ENCODE assay signal across 8 mouse cellular contexts in the genomic region with DNA sequence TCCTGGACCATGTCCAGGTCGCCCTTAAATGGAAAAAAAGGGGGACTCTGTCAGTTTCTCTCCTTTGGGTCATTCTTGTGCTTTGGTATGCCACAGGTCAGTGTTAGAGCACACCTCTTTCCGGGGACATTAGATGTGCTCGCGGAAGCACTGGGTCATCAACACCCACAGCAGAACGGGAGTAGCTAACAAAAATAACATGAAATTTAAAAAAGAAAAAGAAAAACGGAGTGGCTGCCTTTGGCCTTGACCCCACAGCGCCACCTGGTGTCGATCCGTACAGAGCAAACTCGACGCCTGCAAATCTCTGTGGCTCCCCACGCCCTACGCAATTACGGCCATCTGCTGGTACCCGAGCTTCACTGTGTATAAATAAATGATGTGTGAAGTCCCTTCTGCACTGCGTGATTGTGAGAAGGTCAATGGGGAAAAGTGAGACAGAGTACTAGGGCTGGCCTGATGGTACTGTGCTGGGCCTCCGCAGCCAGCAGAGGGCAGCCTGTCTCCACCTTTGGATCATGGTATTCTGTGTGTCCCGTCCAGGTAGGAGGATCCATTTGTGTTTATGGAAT.
A peak's percentile ranks its signal among the peaks of the same experiment; 100 is the strongest.
DNase-seq lines count a peak whose midpoint lies in the region; ATAC-seq and TF ChIP-seq lines count a peak whose summit lies in the region.

No protein-coding gene starts in this region.

- H3K9me3 ChIP-seq in heart, embryonic 11.5 days (replicated peaks; ENCODE audit: control insufficient read depth, low read length), result no peaks in the 10 kb centered on the region
- H3K9me3 ChIP-seq in kidney, embryonic 15.5 days (replicated peaks), result no peaks in the 10 kb centered on the region
- no peaks in the 10 kb centered on the region for H3K9me3 ChIP-seq in limb, embryonic 14.5 days (ENCODE audit: control insufficient read depth, low read length)
- no peaks in the 10 kb centered on the region for H3K9me3 ChIP-seq in midbrain, embryonic 16.5 days (replicated peaks; ENCODE audit: control insufficient read depth, low read length, poor library complexity, severe bottlenecking)
- no peaks in the 10 kb centered on the region for H3K9me3 ChIP-seq in stomach, embryonic 16.5 days (replicated peaks; ENCODE audit: control insufficient read depth, low read length)

- H3K36me3 ChIP-seq in thymus, adult 2 months (ENCODE audit: control insufficient read depth, insufficient read depth, low read length), result no peaks in the 10 kb centered on the region
- no peaks in the 10 kb centered on the region for H3K36me3 ChIP-seq in heart, embryonic 11.5 days (ENCODE audit: control insufficient read depth, insufficient read depth, low read length)
- H3K36me3 ChIP-seq in kidney, embryonic 15.5 days, result no peaks in the 10 kb centered on the region
- H3K36me3 ChIP-seq in limb, embryonic 14.5 days (ENCODE audit: control insufficient read depth, insufficient read depth, low read length), result no peaks in the 10 kb centered on the region
- H3K36me3 ChIP-seq in midbrain, embryonic 16.5 days (ENCODE audit: control insufficient read depth, insufficient read depth, low read length), result no peaks in the 10 kb centered on the region
- H3K36me3 ChIP-seq in stomach, embryonic 16.5 days (ENCODE audit: control insufficient read depth, insufficient read depth, low read length), result no peaks in the 10 kb centered on the region

- ATAC-seq in heart, embryonic 11.5 days (replicated peaks; ENCODE audit: insufficient number of reproducible peaks, low FRiP score, low TSS enrichment), result peak; percentile 84
- peak; percentile 96 for ATAC-seq in kidney, embryonic 15.5 days (replicated peaks; ENCODE audit: low FRiP score)
- ATAC-seq in limb, embryonic 14.5 days (ENCODE audit: low FRiP score, low read depth), result peak; percentile 83
- ATAC-seq in midbrain, embryonic 16.5 days, result peak; percentile 93
- ATAC-seq in stomach, embryonic 16.5 days (ENCODE audit: insufficient read depth, low FRiP score), result peak; percentile 74

- peak; percentile 10 for DNase-seq in thymus, adult 2 months
- DNase-seq in thymus, adult 18-20 months, result no peak
- peak; percentile 78 for DNase-seq in embryo, embryonic 10 days (ENCODE audit: low spot score)
- peak; percentile 41 for DNase-seq in limb, embryonic 14.5 days (ENCODE audit: low spot score)

- no peaks in the 10 kb centered on the region for H3K27me3 ChIP-seq in thymus, adult 2 months (ENCODE audit: control insufficient read depth, insufficient read depth, low read length)
- no peaks in the 10 kb centered on the region for H3K27me3 ChIP-seq in heart, embryonic 11.5 days (ENCODE audit: control insufficient read depth, insufficient read depth, low read length)
- H3K27me3 ChIP-seq in kidney, embryonic 15.5 days, result no peaks in the 10 kb centered on the region
- H3K27me3 ChIP-seq in limb, embryonic 14.5 days (ENCODE audit: control insufficient read depth, insufficient read depth, low read length), result no peaks in the 10 kb centered on the region
- H3K27me3 ChIP-seq in midbrain, embryonic 16.5 days (ENCODE audit: control insufficient read depth, insufficient read depth, low read depth, low read length), result no peaks in the 10 kb centered on the region
- H3K27me3 ChIP-seq in stomach, embryonic 16.5 days (ENCODE audit: control insufficient read depth, insufficient read depth, low read length), result no peaks in the 10 kb centered on the region

- no peak for TF ChIP-seq POLR2A in thymus, adult 2 months (IDR thresholded peaks at IDR 0.05; ENCODE audit: control insufficient read depth, extremely low read depth, insufficient read depth, low read length, poor library complexity)
- TF ChIP-seq POLR2A in limb, embryonic 14.5 days (IDR thresholded peaks at IDR 0.05; ENCODE audit: borderline replicate concordance, extremely low read depth, insufficient read depth, insufficient read length), result no peak

- 14% methylated on average over 18 of the region's 18 CpGs for WGBS in thymus, adult 2 months
- WGBS in heart, embryonic 11.5 days (ENCODE audit: insufficient replicate concordance), result 9% methylated on average over 18 of the region's 18 CpGs
- WGBS in kidney, embryonic 15.5 days, result 10% methylated on average over 18 of the region's 18 CpGs
- WGBS in limb, embryonic 14.5 days, result 13% methylated on average over 18 of the region's 18 CpGs
- 15% methylated on average over 18 of the region's 18 CpGs for WGBS in midbrain, embryonic 16.5 days
- WGBS in stomach, embryonic 16.5 days, result 16% methylated on average over 18 of the region's 18 CpGs

- peak; percentile 70; the same call in 1 of the 2 replicates for TF ChIP-seq CTCF in thymus, adult 2 months (IDR thresholded peaks at IDR 0.05; ENCODE audit: borderline replicate concordance, control insufficient read depth, extremely low read depth, insufficient read depth, low read length, poor library complexity)

- no peak overlapping the region for H3K27ac ChIP-seq in thymus, adult 2 months (ENCODE audit: control insufficient read depth, insufficient read depth, low read length)
- H3K27ac ChIP-seq in heart, embryonic 11.5 days (ENCODE audit: low read depth, low read length), result no peak overlapping the region
- H3K27ac ChIP-seq in kidney, embryonic 15.5 days, result no peak overlapping the region
- no peak overlapping the region for H3K27ac ChIP-seq in limb, embryonic 14.5 days (replicated peaks; ENCODE audit: low read depth, low read length)
- H3K27ac ChIP-seq in midbrain, embryonic 16.5 days (ENCODE audit: low read length), result no peak overlapping the region
- H3K27ac ChIP-seq in stomach, embryonic 16.5 days (ENCODE audit: low read length), result no peak overlapping the region

- H3K4me2 ChIP-seq in heart, embryonic 11.5 days, result peak overlapping the region; percentile 62
- peak overlapping the region; percentile 55 for H3K4me2 ChIP-seq in kidney, embryonic 15.5 days
- peak overlapping the region; percentile 41 for H3K4me2 ChIP-seq in limb, embryonic 14.5 days (replicated peaks; ENCODE audit: low read depth, low read length, severe bottlenecking)
- H3K4me2 ChIP-seq in midbrain, embryonic 16.5 days (ENCODE audit: low read length), result peak overlapping the region; percentile 47
- H3K4me2 ChIP-seq in stomach, embryonic 16.5 days (ENCODE audit: low read depth, low read length), result peak overlapping the region; percentile 45; the same call in 1 of the 2 replicates

- no peak overlapping the region for H3K4me3 ChIP-seq in thymus, adult 2 months (ENCODE audit: control insufficient read depth, insufficient read depth, low read length)
- H3K4me3 ChIP-seq in heart, embryonic 11.5 days (ENCODE audit: low read depth, low read length), result peak overlapping the region; percentile 23; the same call in 1 of the 2 replicates
- H3K4me3 ChIP-seq in kidney, embryonic 15.5 days (replicated peaks), result peak overlapping the region; percentile 32
- 0 out of 2 replicates have a peak overlapping the region, but pooled peaks have one; percentile 9 for H3K4me3 ChIP-seq in limb, embryonic 14.5 days (replicated peaks; ENCODE audit: low read length)
- H3K4me3 ChIP-seq in midbrain, embryonic 16.5 days (ENCODE audit: low read depth, low read length), result peak overlapping the region; percentile 15; the same call in 1 of the 2 replicates
- peak overlapping the region; percentile 23; the same call in 1 of the 2 replicates for H3K4me3 ChIP-seq in stomach, embryonic 16.5 days (replicated peaks; ENCODE audit: low read length)

- H3K4me1 ChIP-seq in thymus, adult 2 months (replicated peaks; ENCODE audit: control insufficient read depth, insufficient read depth, low read length), result no peaks in the 10 kb centered on the region
- H3K4me1 ChIP-seq in heart, embryonic 11.5 days (ENCODE audit: control insufficient read depth, insufficient read depth, low read length), result no peaks in the 10 kb centered on the region
- 0 out of 2 replicates have a peak, but pooled peaks cover 2% of the 10 kb centered on the region for H3K4me1 ChIP-seq in kidney, embryonic 15.5 days
- H3K4me1 ChIP-seq in limb, embryonic 14.5 days (ENCODE audit: control insufficient read depth, insufficient read depth, low read length), result no peaks in the 10 kb centered on the region
- H3K4me1 ChIP-seq in midbrain, embryonic 16.5 days (ENCODE audit: control insufficient read depth, insufficient read depth, low read length), result no peaks in the 10 kb centered on the region
- no peaks in the 10 kb centered on the region for H3K4me1 ChIP-seq in stomach, embryonic 16.5 days (ENCODE audit: control insufficient read depth, insufficient read depth, low read length)

- H3K9ac ChIP-seq in heart, embryonic 11.5 days (ENCODE audit: low read depth, low read length), result peak overlapping the region; percentile 23; the same call in 1 of the 2 replicates
- 0 out of 2 replicates have a peak overlapping the region, but pooled peaks have one; percentile 19 for H3K9ac ChIP-seq in kidney, embryonic 15.5 days
- no peak overlapping the region for H3K9ac ChIP-seq in limb, embryonic 14.5 days (ENCODE audit: low read depth, low read length, severe bottlenecking)
- no peak overlapping the region; the same call in 1 of the 2 replicates for H3K9ac ChIP-seq in midbrain, embryonic 16.5 days (ENCODE audit: low read depth, low read length)
- H3K9ac ChIP-seq in stomach, embryonic 16.5 days (ENCODE audit: low read length), result peak overlapping the region; percentile 44; the same call in 1 of the 2 replicates

Comparison
In these comparisons a context has a peak if more than half of its experiments do, and no peak if none do; other contexts are left out.
1. DNase-seq: peak in thymus, adult 2 months (single experiment), embryo, embryonic 10 days (single experiment) and limb, embryonic 14.5 days (single experiment); none in thymus, adult 18-20 months (0 of 2).
2. H3K9ac ChIP-seq: peak in heart, embryonic 11.5 days (single experiment), kidney, embryonic 15.5 days (single experiment) and stomach, embryonic 16.5 days (single experiment); none in limb, embryonic 14.5 days (single experiment) and midbrain, embryonic 16.5 days (single experiment).
3. Peak in every context shown above with its lines, with median percentiles within 50 percentile points of each other: ATAC-seq and H3K4me2 ChIP-seq.